Mouse (Mus musculus) erythroblast, embryonic 14.5 days (primary cell): ENCODE results near the gene Gm49336. TPM values are rescaled to one million over a fixed set of nuclear protein-coding genes. Genes with fewer than 3 reads are reported as not detected.

Source experiments
- H3K27me3 ChIP-seq: 2 replicates; pipeline ENCODE4 v1.6.1; 2012; ENCODE audit warnings: inconsistent platforms; ENCODE audit not compliant: control insufficient read depth
- H3K36me3 ChIP-seq: 2 replicates; pipeline ENCODE4 v1.6.1; 2012; ENCODE audit warnings: mild to moderate bottlenecking, inconsistent platforms; ENCODE audit not compliant: control insufficient read depth
- H3K4me1 ChIP-seq: 2 replicates; pipeline ENCODE4 v1.6.1; 2012; ENCODE audit warnings: inconsistent platforms; ENCODE audit not compliant: control insufficient read depth
- H3K4me3 ChIP-seq: replicated peaks from 2 replicates; pipeline ENCODE3; 2012; ENCODE audit warnings: moderate library complexity, mild to moderate bottlenecking, inconsistent platforms
- H3K9me3 ChIP-seq: 2 replicates; pipeline ENCODE4 v1.6.1; 2012; ENCODE audit warnings: low read length, inconsistent platforms, mixed read lengths; ENCODE audit not compliant: control insufficient read depth
- GATA1 ChIP-seq: IDR thresholded peaks from 2 replicates; pipeline ENCODE4 v1.6.1; 2012; ENCODE audit warnings: low read length, inconsistent platforms, mixed read lengths
- TAL1 ChIP-seq: IDR thresholded peaks from 3 replicates; pipeline ENCODE4 v1.6.1; 2012; ENCODE audit warnings: low read length, inconsistent platforms, mixed read lengths
- polyA plus RNA-seq: library from polyadenylated mRNA; stranded (reverse); fragments of >175 nt; gene quantifications from 2 replicates; pipeline ENCODE4 v1.2.3, GENCODE M21; 2012

The Gm49336 gene
- polyA plus RNA-seq, 1 experiment = 0.49 TPM

GRCm38 (mm10) chr14:60250879-60251278 is 428 bp downstream of the Gm49336 start:
- H3K36me3 ChIP-seq = peaks cover 26% of the 10 kb centered on the region
- peaks cover 49% of the 10 kb centered on the region for H3K4me1 ChIP-seq
- H3K4me3 ChIP-seq = peak overlapping the region; percentile 100
- no peak for TF ChIP-seq GATA1
- no peak for TF ChIP-seq TAL1
- no peaks in the 10 kb centered on the region for H3K9me3 ChIP-seq
- no peaks in the 10 kb centered on the region for H3K27me3 ChIP-seq

- no peak for TF ChIP-seq TAL1
- no peak for TF ChIP-seq GATA1
- no peaks in the 10 kb centered on the region for H3K9me3 ChIP-seq
- peaks cover 30% of the 10 kb centered on the region for H3K36me3 ChIP-seq
- peaks cover 47% of the 10 kb centered on the region for H3K4me1 ChIP-seq
- peak overlapping the region; percentile 100 for H3K4me3 ChIP-seq
- H3K27me3 ChIP-seq = no peaks in the 10 kb centered on the region
These were observed 941 bp downstream of the Gm49336 start for GRCm38 (mm10) chr14:60250366-60250765.

- H3K4me3 ChIP-seq = no peak overlapping the region
- TF ChIP-seq TAL1 (no peak), GATA1 (no peak)
- H3K27me3 ChIP-seq = no peaks in the 10 kb centered on the region
- H3K9me3 ChIP-seq = no peaks in the 10 kb centered on the region
- H3K36me3 ChIP-seq = peaks cover 89% of the 10 kb centered on the region
- H3K4me1 ChIP-seq = no peaks in the 10 kb centered on the region
These were observed 12.8 kb downstream of the Gm49336 start for GRCm38 (mm10) chr14:60238551-60238950.

- H3K36me3 ChIP-seq = peaks cover 64% of the 10 kb centered on the region
- TF ChIP-seq GATA1 (no peak), TAL1 (no peak)
- H3K27me3 ChIP-seq = no peaks in the 10 kb centered on the region
- no peaks in the 10 kb centered on the region for H3K4me1 ChIP-seq
- H3K4me3 ChIP-seq = no peak overlapping the region
- no peaks in the 10 kb centered on the region for H3K9me3 ChIP-seq
These were observed 31.4 kb downstream of the Gm49336 start for GRCm38 (mm10) chr14:60219886-60220285.

GRCm38 (mm10) chr14:60217616-60218015 is 33.7 kb downstream of the Gm49336 start:
- no peaks in the 10 kb centered on the region for H3K9me3 ChIP-seq
- H3K36me3 ChIP-seq = peaks cover 54% of the 10 kb centered on the region
- no peaks in the 10 kb centered on the region for H3K27me3 ChIP-seq
- no peak overlapping the region for H3K4me3 ChIP-seq
- no peaks in the 10 kb centered on the region for H3K4me1 ChIP-seq
- TF ChIP-seq GATA1 (no peak), TAL1 (no peak)

- H3K27me3 ChIP-seq = no peaks in the 10 kb centered on the region
- no peak overlapping the region for H3K4me3 ChIP-seq
- H3K36me3 ChIP-seq = peaks cover 40% of the 10 kb centered on the region
- no peak for TF ChIP-seq TAL1
- no peak for TF ChIP-seq GATA1
- H3K4me1 ChIP-seq = no peaks in the 10 kb centered on the region
- H3K9me3 ChIP-seq = no peaks in the 10 kb centered on the region
These were observed 35.2 kb downstream of the Gm49336 start for GRCm38 (mm10) chr14:60216125-60216524.

GRCm38 (mm10) chr14:60215000-60215399 is 36.3 kb downstream of the Gm49336 start:
- Histone ChIP-seq H3K36me3 (peaks cover 30% of the 10 kb centered on the region), H3K4me3 (no peak overlapping the region), H3K27me3 (no peaks in the 10 kb centered on the region), H3K4me1 (no peaks in the 10 kb centered on the region), H3K9me3 (no peaks in the 10 kb centered on the region)
- TF ChIP-seq GATA1 (no peak), TAL1 (no peak)

- H3K27me3 ChIP-seq = no peaks in the 10 kb centered on the region
- TF ChIP-seq TAL1 = no peak
- no peak for TF ChIP-seq GATA1
- H3K4me3 ChIP-seq = no peak overlapping the region
- H3K4me1 ChIP-seq = no peaks in the 10 kb centered on the region
- no peaks in the 10 kb centered on the region for H3K9me3 ChIP-seq
- H3K36me3 ChIP-seq = peaks cover 20% of the 10 kb centered on the region
These were observed 37.3 kb downstream of the Gm49336 start for GRCm38 (mm10) chr14:60214040-60214439.

GRCm38 (mm10) chr14:60209166-60209565 is 42.1 kb downstream of the Gm49336 start:
- Histone ChIP-seq H3K27me3 (no peaks in the 10 kb centered on the region), H3K4me3 (no peak overlapping the region), H3K9me3 (no peaks in the 10 kb centered on the region), H3K36me3 (no peaks in the 10 kb centered on the region), H3K4me1 (no peaks in the 10 kb centered on the region)
- TF ChIP-seq GATA1 = no peak
- no peak for TF ChIP-seq TAL1

- no peak for TF ChIP-seq TAL1
- no peak for TF ChIP-seq GATA1
- Histone ChIP-seq H3K4me3 (no peak overlapping the region), H3K4me1 (no peaks in the 10 kb centered on the region), H3K27me3 (no peaks in the 10 kb centered on the region), H3K36me3 (no peaks in the 10 kb centered on the region), H3K9me3 (no peaks in the 10 kb centered on the region)
These were observed 46.3 kb downstream of the Gm49336 start for GRCm38 (mm10) chr14:60204993-60205392.
